ENCODE assay signal across 7 mouse cellular contexts in genomic region chr11:74834650-74835277, GRCm38 (mm10). TPM values are rescaled to one million over a fixed set of nuclear protein-coding genes. Genes with fewer than 3 reads are reported as not detected.
DNase-seq lines count a peak whose midpoint lies in the region; ATAC-seq and TF ChIP-seq lines count a peak whose summit lies in the region.

No protein-coding gene starts in this region.

- DNase-seq in hindbrain, embryonic 10.5 days (ENCODE audit: low spot score), result no peak
- DNase-seq in hindbrain, postnatal 0 days (ENCODE audit: low spot score), result no peak
- peak; percentile 33 for DNase-seq in CD4-positive helper T cell, adult 2 months (ENCODE audit: low read depth, low spot score)
- DNase-seq in ES-CJ7 (ENCODE audit: low read depth, low spot score), result peak; percentile 80
- no peak for DNase-seq in ovary, postnatal 36 days (ENCODE audit: low spot score)
- DNase-seq in urinary bladder, adult 18-20 months (ENCODE audit: low spot score in 2 of 2), result no peak

- H3K9ac ChIP-seq in hindbrain, postnatal 0 days (replicated peaks; ENCODE audit: low read length), result no peak overlapping the region
- H3K9ac ChIP-seq in limb, embryonic 12.5 days (replicated peaks), result no peak overlapping the region

- no peak for ATAC-seq in hindbrain, postnatal 0 days
- no peak for ATAC-seq in limb, embryonic 12.5 days (ENCODE audit: insufficient number of reproducible peaks, insufficient read depth, low FRiP score, low TSS enrichment, low read depth)

- 0 out of 2 replicates have a peak, but pooled peaks cover 10% of the 10 kb centered on the region for H3K27me3 ChIP-seq in hindbrain, embryonic 10.5 days (ENCODE audit: insufficient read depth, poor library complexity, severe bottlenecking)
- H3K27me3 ChIP-seq in hindbrain, postnatal 0 days (ENCODE audit: insufficient read depth, low read length), result no peaks in the 10 kb centered on the region
- no peaks in the 10 kb centered on the region for H3K27me3 ChIP-seq in limb, embryonic 12.5 days

- 63% methylated on average over 5 of the region's 5 CpGs for WGBS in hindbrain, embryonic 10.5 days
- 52% methylated on average over 5 of the region's 5 CpGs for WGBS in hindbrain, postnatal 0 days
- WGBS in limb, embryonic 12.5 days, result 63% methylated on average over 5 of the region's 5 CpGs

- 0 out of 2 replicates have a peak overlapping the region, but pooled peaks have one; percentile 2 for H3K4me3 ChIP-seq in hindbrain, embryonic 10.5 days
- H3K4me3 ChIP-seq in hindbrain, postnatal 0 days (ENCODE audit: low read length), result no peak overlapping the region
- no peak overlapping the region for H3K4me3 ChIP-seq in limb, embryonic 12.5 days (replicated peaks)

- peaks cover 17% of the 10 kb centered on the region for H3K36me3 ChIP-seq in hindbrain, embryonic 10.5 days
- no peaks in the 10 kb centered on the region for H3K36me3 ChIP-seq in hindbrain, postnatal 0 days (ENCODE audit: insufficient read depth, low read length)
- 0 out of 2 replicates have a peak, but pooled peaks cover 4% of the 10 kb centered on the region for H3K36me3 ChIP-seq in limb, embryonic 12.5 days

- peaks cover 77% of the 10 kb centered on the region for H3K4me1 ChIP-seq in hindbrain, embryonic 10.5 days (replicated peaks)
- H3K4me1 ChIP-seq in hindbrain, postnatal 0 days (ENCODE audit: insufficient read depth, low read length), result peaks cover 16% of the 10 kb centered on the region
- H3K4me1 ChIP-seq in limb, embryonic 12.5 days (replicated peaks), result peaks cover 54% of the 10 kb centered on the region

- H3K27ac ChIP-seq in hindbrain, embryonic 10.5 days, result peak overlapping the region; percentile 37; the same call in 1 of the 2 replicates
- H3K27ac ChIP-seq in hindbrain, postnatal 0 days, result no peak overlapping the region
- H3K27ac ChIP-seq in limb, embryonic 12.5 days, result peak overlapping the region; percentile 42

- H3K4me2 ChIP-seq in hindbrain, postnatal 0 days (ENCODE audit: low read depth, low read length), result no peak overlapping the region
- H3K4me2 ChIP-seq in limb, embryonic 12.5 days, result no peak overlapping the region

- no peak for TF ChIP-seq CTCF in hindbrain, postnatal 0 days (IDR thresholded peaks at IDR 0.05; ENCODE audit: low read depth)

- no peaks in the 10 kb centered on the region for H3K9me3 ChIP-seq in hindbrain, embryonic 10.5 days
- no peaks in the 10 kb centered on the region for H3K9me3 ChIP-seq in hindbrain, postnatal 0 days (ENCODE audit: low read length)
- H3K9me3 ChIP-seq in limb, embryonic 12.5 days, result no peaks in the 10 kb centered on the region

RNA-seq across cellular contexts. Expression of gene Mnt, which starts 4.0 kb away (rescaled TPM):
- 5.4 and 7.4 TPM in 2 replicates for polyA plus RNA-seq in hindbrain, embryonic 10.5 days (2016; fragmentation: Nextera tagmentation; extraction: Ambion mirVana)
- 18.5 and 22.8 TPM in 2 replicates for total RNA-seq in hindbrain, postnatal 0 days (2014; rRNA removed)
- polyA plus RNA-seq in hindbrain, postnatal 0 days (2015; fragmentation: Nextera tagmentation; extraction: Ambion mirVana), result 7.0 and 8.4 TPM in 2 replicates
- 4.4 and 5.7 TPM in 2 replicates for polyA plus RNA-seq in limb, embryonic 12.5 days (2016; fragmentation: Nextera tagmentation; extraction: Ambion mirVana)

Comparison
In these comparisons a context has a peak if more than half of its experiments do, and no peak if none do; other contexts are left out.
1. DNase-seq: peak in CD4-positive helper T cell, adult 2 months (single experiment) and ES-CJ7 (single experiment); none in hindbrain, embryonic 10.5 days (single experiment), hindbrain, postnatal 0 days (single experiment), ovary, postnatal 36 days (single experiment) and urinary bladder, adult 18-20 months (0 of 2).